Mouse (Mus musculus): Measurements from ENCODE around the gene Hap1. TPM values are rescaled to one million over a fixed set of nuclear protein-coding genes. Genes with fewer than 3 reads are reported as not detected.

The Hap1 gene
- polyA plus RNA-seq, 1 experiment from 2014 or later, result 1.5 TPM

GRCm38 (mm10) chr11:100307900-100308299, 48.0 kb downstream of the Hap1 start:
- Histone ChIP-seq H3K27ac (ENCODE audit: low read depth, low read length) (no peak overlapping the region), H3K27me3 (replicated peaks; ENCODE audit: control insufficient read depth, insufficient read depth, low read length) (no peaks in the 10 kb centered on the region), H3K36me3 (ENCODE audit: control insufficient read depth, insufficient read depth, low read length) (no peaks in the 10 kb centered on the region), H3K9ac (ENCODE audit: low read depth, low read length) (no peak overlapping the region), H3K4me2 (no peak overlapping the region), H3K9me3 (ENCODE audit: control insufficient read depth, low read length) (no peaks in the 10 kb centered on the region), H3K4me3 (ENCODE audit: low read depth, low read length) (no peak overlapping the region), H3K4me1 (replicated peaks; ENCODE audit: control insufficient read depth, insufficient read depth, low read length) (no peaks in the 10 kb centered on the region)
- ATAC-seq (replicated peaks; ENCODE audit: low FRiP score) (no peak), DNase-seq (ENCODE audit: low spot score) (no peak)
- 83% methylated on average over 5 of the region's 5 CpGs for WGBS

DNA sequence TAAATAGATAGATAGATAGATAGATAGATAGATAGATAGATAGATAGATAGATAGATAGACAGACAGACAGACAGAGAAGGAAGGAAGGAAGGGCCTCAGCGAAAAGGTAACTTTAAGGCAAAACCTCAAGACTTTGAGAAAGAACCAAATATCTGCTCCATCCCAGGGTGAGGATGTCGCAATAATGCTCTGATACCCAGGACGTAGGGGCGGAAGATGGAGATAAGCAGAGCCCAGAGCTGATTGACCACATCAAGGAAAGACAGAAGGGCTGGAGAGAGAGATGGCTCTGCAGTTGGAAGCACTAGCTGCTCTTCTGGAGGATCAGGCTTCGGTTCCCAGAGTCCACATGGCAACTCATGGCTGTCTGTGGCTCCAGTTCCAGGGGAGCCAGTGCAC, 54.6 kb downstream of the Hap1 start:
- Histone ChIP-seq H3K4me3 (ENCODE audit: low read depth, low read length) (no peak overlapping the region), H3K36me3 (ENCODE audit: control insufficient read depth, insufficient read depth, low read length) (no peaks in the 10 kb centered on the region)
- WGBS, result 46% methylated on average over 5 of the region's 5 CpGs

DNA sequence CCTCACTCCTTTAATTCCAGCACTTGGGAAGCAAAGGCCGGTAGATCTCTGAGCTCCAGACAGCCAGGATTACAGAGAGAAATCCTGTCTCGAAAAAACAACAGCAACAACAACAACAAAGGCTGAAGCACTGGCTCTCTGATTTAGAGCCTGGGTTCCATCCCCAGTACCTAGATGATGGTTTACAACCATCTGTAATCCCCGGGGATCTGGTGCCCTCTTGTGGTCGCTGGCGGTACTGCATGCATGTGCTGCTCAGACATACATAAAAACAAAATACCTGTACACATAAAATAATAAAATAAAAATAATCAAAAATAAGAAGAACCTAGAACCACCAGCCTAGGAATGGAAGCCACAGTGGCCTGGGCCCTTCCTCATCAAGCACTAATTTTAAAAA, 55.6 kb downstream of the Hap1 start:
- no peak overlapping the region for H3K4me2 ChIP-seq
- no peak overlapping the region for H3K9ac ChIP-seq (ENCODE audit: low read depth, low read length)
- H3K27ac ChIP-seq (ENCODE audit: low read depth, low read length), result no peak overlapping the region
- WGBS, result 5% methylated on average over 5 of the region's 5 CpGs
- no peaks in the 10 kb centered on the region for H3K27me3 ChIP-seq (replicated peaks; ENCODE audit: control insufficient read depth, insufficient read depth, low read length)
- ATAC-seq (replicated peaks; ENCODE audit: low FRiP score) (no peak), DNase-seq (ENCODE audit: low spot score) (peak; percentile 74)
- no peaks in the 10 kb centered on the region for H3K4me1 ChIP-seq (replicated peaks; ENCODE audit: control insufficient read depth, insufficient read depth, low read length)
- H3K36me3 ChIP-seq (ENCODE audit: control insufficient read depth, insufficient read depth, low read length), result no peaks in the 10 kb centered on the region
- no peaks in the 10 kb centered on the region for H3K9me3 ChIP-seq (ENCODE audit: control insufficient read depth, low read length)
- no peak overlapping the region for H3K4me3 ChIP-seq (ENCODE audit: low read depth, low read length)

More for the DNA sequence above, 54.6 kb downstream of the Hap1 start:
- Histone ChIP-seq H3K4me1 (replicated peaks; ENCODE audit: control insufficient read depth, insufficient read depth, low read length) (no peaks in the 10 kb centered on the region), H3K9me3 (ENCODE audit: control insufficient read depth, low read length) (no peaks in the 10 kb centered on the region), H3K4me2 (no peak overlapping the region), H3K9ac (ENCODE audit: low read depth, low read length) (no peak overlapping the region), H3K27ac (ENCODE audit: low read depth, low read length) (no peak overlapping the region), H3K27me3 (replicated peaks; ENCODE audit: control insufficient read depth, insufficient read depth, low read length) (no peaks in the 10 kb centered on the region)
- DNase-seq (ENCODE audit: low spot score) (no peak), ATAC-seq (replicated peaks; ENCODE audit: low FRiP score) (no peak)

GRCm38 (mm10) chr11:100298274-100299036, 57.5 kb downstream of the Hap1 start:
- DNase-seq (ENCODE audit: low spot score) (peak; percentile 87), ATAC-seq (replicated peaks; ENCODE audit: low FRiP score) (peak; percentile 63)
- Histone ChIP-seq H3K4me1 (replicated peaks; ENCODE audit: control insufficient read depth, insufficient read depth, low read length) (no peaks in the 10 kb centered on the region), H3K27me3 (replicated peaks; ENCODE audit: control insufficient read depth, insufficient read depth, low read length) (no peaks in the 10 kb centered on the region), H3K9me3 (ENCODE audit: control insufficient read depth, low read length) (no peaks in the 10 kb centered on the region), H3K36me3 (ENCODE audit: control insufficient read depth, insufficient read depth, low read length) (no peaks in the 10 kb centered on the region), H3K4me3 (ENCODE audit: low read depth, low read length) (no peak overlapping the region), H3K4me2 (peak overlapping the region; percentile 57), H3K9ac (ENCODE audit: low read depth, low read length) (no peak overlapping the region), H3K27ac (ENCODE audit: low read depth, low read length) (no peak overlapping the region)
- WGBS, result 15% methylated on average over 18 of the region's 18 CpGs

DNA sequence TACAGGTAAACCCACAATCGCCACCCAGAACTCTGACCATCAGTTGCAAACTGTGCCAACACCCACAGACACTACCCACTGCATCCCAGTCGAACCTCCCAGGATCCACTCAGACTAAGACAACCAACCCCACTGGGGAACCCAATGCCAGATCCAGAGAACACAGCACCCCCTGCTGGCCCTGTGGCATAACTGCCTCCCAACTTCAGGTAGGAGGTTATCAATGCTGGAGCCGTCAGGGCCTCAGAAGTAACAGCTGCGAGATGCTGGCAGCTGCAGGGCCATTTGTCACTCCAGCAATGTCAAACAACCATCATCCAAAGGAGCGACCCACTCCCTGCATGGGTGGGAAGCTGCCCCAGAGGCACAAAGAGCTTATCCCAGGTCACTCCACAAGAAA, 58.1 kb downstream of the Hap1 start:
- ATAC-seq (replicated peaks; ENCODE audit: low FRiP score) (no peak; the same call in 1 of the 2 replicates), DNase-seq (ENCODE audit: low spot score) (no peak)
- Histone ChIP-seq H3K27me3 (replicated peaks; ENCODE audit: control insufficient read depth, insufficient read depth, low read length) (no peaks in the 10 kb centered on the region), H3K27ac (ENCODE audit: low read depth, low read length) (no peak overlapping the region), H3K36me3 (ENCODE audit: control insufficient read depth, insufficient read depth, low read length) (no peaks in the 10 kb centered on the region), H3K4me1 (replicated peaks; ENCODE audit: control insufficient read depth, insufficient read depth, low read length) (no peaks in the 10 kb centered on the region), H3K4me3 (ENCODE audit: low read depth, low read length) (no peak overlapping the region), H3K9ac (ENCODE audit: low read depth, low read length) (no peak overlapping the region), H3K4me2 (peak overlapping the region; percentile 57), H3K9me3 (ENCODE audit: control insufficient read depth, low read length) (no peaks in the 10 kb centered on the region)
- WGBS, result 29% methylated on average over 5 of the region's 5 CpGs

Other genes with a start within 250 kb of the Hap1 start
- 0.14 TPM in 1 of 2 replicates, not detected in the other for gene Krt13, start 234.6 kb downstream of the Hap1 start, polyA plus RNA-seq (2014; fragmentation: Nextera tagmentation; extraction: Ambion mirVana)
- 0.25 TPM in 1 of 2 replicates, not detected in the other for gene Krt15, start 220.2 kb downstream of the Hap1 start, polyA plus RNA-seq (2014; fragmentation: Nextera tagmentation; extraction: Ambion mirVana)
- gene Krt19, start 207.5 kb downstream of the Hap1 start, polyA plus RNA-seq (2014; fragmentation: Nextera tagmentation; extraction: Ambion mirVana), result 9.6 and 12.4 TPM in 2 replicates
- gene Krt9, start 162.9 kb downstream of the Hap1 start, polyA plus RNA-seq (2014; fragmentation: Nextera tagmentation; extraction: Ambion mirVana), result not detected in 2 replicates
- 2.1 and 2.3 TPM in 2 replicates for gene Krt14, start 148.6 kb downstream of the Hap1 start, polyA plus RNA-seq (2014; fragmentation: Nextera tagmentation; extraction: Ambion mirVana)
- gene Krt16, start 107.2 kb downstream of the Hap1 start, polyA plus RNA-seq (2014; fragmentation: Nextera tagmentation; extraction: Ambion mirVana), result not detected in 2 replicates
- gene Krt17, start 95.1 kb downstream of the Hap1 start, polyA plus RNA-seq (2014; fragmentation: Nextera tagmentation; extraction: Ambion mirVana), result 0.32 and 0.42 TPM in 2 replicates
- not detected in 2 replicates for gene Krt42, start 86.3 kb downstream of the Hap1 start, polyA plus RNA-seq (2014; fragmentation: Nextera tagmentation; extraction: Ambion mirVana)
- gene Eif1, start 36.2 kb downstream of the Hap1 start, polyA plus RNA-seq (2014; fragmentation: Nextera tagmentation; extraction: Ambion mirVana), result 2,121 and 2,222 TPM in 2 replicates
- not detected in 2 replicates for gene Gast, start 21.7 kb downstream of the Hap1 start, polyA plus RNA-seq (2014; fragmentation: Nextera tagmentation; extraction: Ambion mirVana)
- gene Jup, start 41.6 kb upstream of the Hap1 start, polyA plus RNA-seq (2014; fragmentation: Nextera tagmentation; extraction: Ambion mirVana), result 38.8 and 41.6 TPM in 2 replicates
- 24.5 and 25.8 TPM in 2 replicates for gene P3h4, start 58.7 kb upstream of the Hap1 start, polyA plus RNA-seq (2014; fragmentation: Nextera tagmentation; extraction: Ambion mirVana)
- 39.9 and 43.2 TPM in 2 replicates for gene Fkbp10, start 59.6 kb upstream of the Hap1 start, polyA plus RNA-seq (2014; fragmentation: Nextera tagmentation; extraction: Ambion mirVana)
- 70.4 and 74.0 TPM in 2 replicates for gene Nt5c3b, start 85.7 kb upstream of the Hap1 start, polyA plus RNA-seq (2014; fragmentation: Nextera tagmentation; extraction: Ambion mirVana)
- 0.31 and 0.36 TPM in 2 replicates for gene Klhl10, start 85.8 kb upstream of the Hap1 start, polyA plus RNA-seq (2014; fragmentation: Nextera tagmentation; extraction: Ambion mirVana)
- gene Klhl11, start 116.6 kb upstream of the Hap1 start, polyA plus RNA-seq (2014; fragmentation: Nextera tagmentation; extraction: Ambion mirVana), result 6.3 and 6.7 TPM in 2 replicates
- gene Acly, start 171.9 kb upstream of the Hap1 start, polyA plus RNA-seq (2014; fragmentation: Nextera tagmentation; extraction: Ambion mirVana), result 159 and 194 TPM in 2 replicates
- 0.18 and 0.26 TPM in 2 replicates for gene Ttc25, start 189.5 kb upstream of the Hap1 start, polyA plus RNA-seq (2014; fragmentation: Nextera tagmentation; extraction: Ambion mirVana)
- gene Cnp, start 218.8 kb upstream of the Hap1 start, polyA plus RNA-seq (2014; fragmentation: Nextera tagmentation; extraction: Ambion mirVana), result 19.4 and 19.7 TPM in 2 replicates

Measured in liver, embryonic 11.5 days (tissue).